Mouse (Mus musculus) cerebellum, postnatal 4 days (tissue): ENCODE results near the gene Cfd.

Experiments
- DNase-seq, 2 experiments: peaks; one replicate each; pipeline ENCODE4 v3.0.0; 2022; ENCODE audit warnings: low spot score in 2 of 2, mixed read lengths in 1 of 2

Gene Cfd

GRCm38 (mm10) chr10:79886054-79886453 lies 4.6 kb upstream of the Cfd start, which contains the start of gene Elane:
Gene Elane (plus strand): TSS chr10:79886247.
- no peak for DNase-seq

DNA sequence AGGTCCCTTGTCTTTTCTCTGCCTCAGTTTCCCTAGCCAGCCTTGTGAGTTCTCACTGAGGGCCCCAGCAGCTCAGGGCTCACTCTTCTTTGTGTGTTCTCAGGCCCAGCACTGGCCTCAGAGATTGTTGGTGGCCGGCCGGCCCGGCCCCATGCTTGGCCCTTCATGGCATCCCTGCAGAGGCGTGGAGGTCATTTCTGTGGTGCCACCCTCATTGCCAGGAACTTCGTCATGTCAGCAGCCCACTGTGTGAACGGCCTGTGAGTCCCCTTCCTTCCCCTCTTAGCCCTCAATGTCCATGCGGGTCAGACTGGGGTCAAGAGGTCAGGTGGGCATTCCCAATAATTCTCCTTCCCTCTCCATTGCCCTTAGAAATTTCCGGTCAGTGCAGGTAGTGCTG lies 4.0 kb upstream of the Cfd start:
- DNase-seq = no peak

GRCm38 (mm10) chr10:79889386-79889785 lies 1.3 kb upstream of the Cfd start:
- no peak for DNase-seq

DNA sequence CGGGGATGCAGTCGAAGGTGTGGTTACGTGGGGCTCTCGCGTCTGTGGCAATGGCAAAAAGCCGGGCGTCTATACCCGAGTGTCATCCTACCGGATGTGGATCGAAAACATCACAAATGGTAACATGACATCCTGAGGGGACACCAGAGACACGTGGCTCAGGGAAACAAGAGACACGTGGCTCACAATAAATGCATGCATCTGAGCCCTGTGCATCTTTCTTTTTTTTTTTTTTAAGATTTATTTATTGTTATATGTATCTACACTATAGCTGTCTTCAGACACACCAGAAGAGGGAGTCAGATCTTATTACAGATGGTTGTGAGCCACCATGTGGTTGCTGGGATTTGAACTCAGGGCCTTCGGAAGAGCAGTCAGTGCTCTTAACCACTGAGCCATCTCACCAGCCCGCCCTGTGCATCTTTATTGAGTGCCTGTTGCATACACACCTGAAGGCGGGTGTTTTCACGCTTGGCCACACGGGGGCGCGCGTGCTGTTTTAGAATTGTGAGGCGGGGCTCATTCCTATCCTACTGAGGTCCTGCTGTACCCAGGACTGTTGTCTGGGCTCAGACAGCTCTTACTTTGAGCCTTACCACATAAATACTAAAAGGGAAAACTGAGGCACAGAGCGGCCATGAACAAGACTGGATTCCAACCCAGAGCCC lies 1.9 kb downstream of the Cfd start:
- DNase-seq = peak; percentile 75 to 82

- DNase-seq = no peak
Observed at GRCm38 (mm10) chr10:79896306-79896705, 5.7 kb downstream of the Cfd start.

DNA sequence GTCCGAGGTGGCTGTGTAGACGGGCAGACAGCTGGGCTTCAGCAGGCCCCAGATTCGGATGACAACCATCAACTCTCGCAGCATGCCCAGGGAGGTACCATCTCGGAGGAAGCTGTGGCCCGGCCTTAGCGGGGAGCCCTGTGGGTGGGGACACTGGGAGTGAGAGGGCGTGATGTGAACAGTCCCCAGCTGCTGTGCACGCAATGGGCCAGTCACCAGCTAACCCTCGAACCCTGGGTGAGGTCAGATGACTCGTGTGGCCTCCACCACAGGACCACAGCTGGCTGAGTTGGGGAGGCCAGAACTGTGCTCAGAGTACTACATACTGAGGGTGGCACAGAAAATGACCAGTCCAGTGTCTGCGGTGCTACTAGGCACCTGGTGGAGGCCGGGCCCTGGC lies 6.2 kb downstream of the Cfd start:
- no peak for DNase-seq

- no peak for DNase-seq
Observed at GRCm38 (mm10) chr10:79897316-79898245, 6.9 kb downstream of the Cfd start.

DNA sequence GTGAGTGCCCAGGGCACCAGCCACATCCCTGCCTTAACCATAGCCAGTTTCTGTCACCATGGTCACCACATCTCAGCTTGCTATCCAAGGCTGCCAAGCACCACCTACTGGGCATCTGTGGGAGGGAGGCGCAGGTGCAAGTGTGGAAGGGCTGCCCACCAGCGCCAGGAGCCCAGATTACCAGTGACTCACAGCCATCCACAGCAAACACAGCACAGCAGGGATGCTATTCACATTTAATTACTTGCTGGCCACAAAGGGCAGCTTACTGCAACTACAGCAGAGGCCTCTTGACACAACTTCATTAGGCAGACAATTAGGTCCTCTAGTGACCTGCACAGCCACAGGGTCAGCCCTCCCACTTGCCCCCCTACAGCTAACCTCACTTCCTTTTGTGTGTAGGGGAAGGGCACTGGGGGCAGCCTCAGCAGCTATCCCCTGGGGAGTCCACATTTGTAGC lies 10.3 kb downstream of the Cfd start:
- peak in 1 of 2 experiments; percentile 56 for DNase-seq

DNA sequence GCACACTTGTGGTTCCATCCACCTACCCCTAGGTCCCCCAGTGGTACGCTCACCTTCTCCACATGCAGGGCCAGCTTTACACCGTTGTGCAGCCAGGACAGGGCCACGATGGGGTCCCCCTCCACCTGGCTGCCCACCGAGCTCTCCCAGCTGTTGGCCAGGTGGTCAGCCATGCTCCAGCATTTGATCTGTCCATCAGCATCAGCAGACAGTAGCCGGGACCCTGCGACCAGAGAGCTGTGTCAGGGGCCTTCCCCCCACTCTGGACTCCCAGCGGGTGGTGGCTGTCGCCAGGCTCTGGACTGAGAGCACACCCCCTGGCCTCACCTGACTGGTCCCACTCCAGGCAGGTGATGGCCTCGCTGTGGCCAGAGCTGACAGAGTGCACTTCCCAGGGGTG lies 16.1 kb downstream of the Cfd start:
- no peak for DNase-seq

DNA sequence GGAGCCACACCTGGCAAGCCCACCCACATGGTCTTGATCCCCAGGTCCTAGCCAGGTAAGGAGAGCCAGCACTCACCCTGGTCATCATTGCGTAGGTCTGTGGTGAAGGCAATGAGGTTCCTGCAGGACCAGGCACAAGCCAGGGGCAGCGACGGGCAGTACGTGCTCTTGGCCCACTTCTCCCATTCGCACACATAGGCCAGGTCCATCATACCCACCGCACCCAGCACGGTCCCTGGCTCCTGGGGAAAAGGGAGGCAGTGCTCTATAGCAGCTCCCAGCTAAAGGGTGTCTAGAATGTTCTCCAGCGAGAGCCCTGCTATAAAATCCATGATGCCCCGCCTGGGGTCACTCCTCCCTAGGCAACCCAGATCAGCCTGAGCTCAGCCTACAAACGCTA lies 16.8 kb downstream of the Cfd start:
- no peak for DNase-seq

- peak; percentile 81 to 90 for DNase-seq
Observed at GRCm38 (mm10) chr10:79908167-79909091, 17.8 kb downstream of the Cfd start, which contains the start of gene Med16. Gene Med16 (minus strand): TSS chr10:79908923.

GRCm38 (mm10) chr10:79909092-79909922 lies 18.7 kb downstream of the Cfd start:
- no peak for DNase-seq

DNA sequence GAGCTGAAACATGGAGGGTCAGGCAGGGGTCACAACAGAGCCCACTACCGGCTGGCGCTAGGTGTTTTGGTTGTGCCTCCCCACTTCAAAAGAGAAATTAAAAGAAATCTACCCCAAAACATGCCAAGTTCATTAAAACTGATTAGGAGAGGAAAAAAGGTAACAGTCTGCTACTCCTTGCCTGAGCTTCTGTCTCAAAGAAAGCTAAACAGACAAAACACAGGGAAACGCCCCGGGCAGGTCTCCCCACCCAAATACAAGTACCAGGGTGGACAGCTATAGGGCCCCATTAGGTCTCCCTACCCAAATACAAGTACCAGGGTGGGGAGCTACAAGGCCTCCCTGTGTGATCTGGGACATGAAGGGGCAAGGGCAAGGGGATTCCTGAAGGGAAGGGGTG lies 19.9 kb downstream of the Cfd start, which contains the start of gene Gm26602:
TSS of gene Gm26602 (plus strand) at position 301 of the 400 bp plus-strand sequence.
- DNase-seq = no peak

DNA sequence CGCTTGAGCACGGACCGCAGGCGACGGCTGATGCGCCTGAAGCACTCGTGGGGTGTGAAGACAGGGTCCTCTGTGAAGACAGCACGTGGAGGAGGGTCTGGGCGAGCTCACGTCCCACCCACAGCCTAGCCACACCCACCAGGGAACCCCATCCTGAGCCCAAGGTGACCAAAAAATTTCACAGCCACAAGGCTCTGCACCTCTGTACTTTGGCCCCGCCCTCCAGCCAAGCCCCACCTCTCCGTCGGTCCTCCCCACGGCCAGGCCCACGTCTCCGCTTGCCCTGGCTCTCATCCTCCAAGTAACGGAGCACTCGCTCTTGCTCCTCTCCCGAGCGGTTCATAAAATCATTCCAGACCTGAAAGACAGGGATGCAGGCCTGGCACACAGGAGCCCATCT lies 21.8 kb downstream of the Cfd start:
- DNase-seq = no peak

- DNase-seq = no peak
Observed at GRCm38 (mm10) chr10:79914131-79914947, 23.7 kb downstream of the Cfd start.

DNA sequence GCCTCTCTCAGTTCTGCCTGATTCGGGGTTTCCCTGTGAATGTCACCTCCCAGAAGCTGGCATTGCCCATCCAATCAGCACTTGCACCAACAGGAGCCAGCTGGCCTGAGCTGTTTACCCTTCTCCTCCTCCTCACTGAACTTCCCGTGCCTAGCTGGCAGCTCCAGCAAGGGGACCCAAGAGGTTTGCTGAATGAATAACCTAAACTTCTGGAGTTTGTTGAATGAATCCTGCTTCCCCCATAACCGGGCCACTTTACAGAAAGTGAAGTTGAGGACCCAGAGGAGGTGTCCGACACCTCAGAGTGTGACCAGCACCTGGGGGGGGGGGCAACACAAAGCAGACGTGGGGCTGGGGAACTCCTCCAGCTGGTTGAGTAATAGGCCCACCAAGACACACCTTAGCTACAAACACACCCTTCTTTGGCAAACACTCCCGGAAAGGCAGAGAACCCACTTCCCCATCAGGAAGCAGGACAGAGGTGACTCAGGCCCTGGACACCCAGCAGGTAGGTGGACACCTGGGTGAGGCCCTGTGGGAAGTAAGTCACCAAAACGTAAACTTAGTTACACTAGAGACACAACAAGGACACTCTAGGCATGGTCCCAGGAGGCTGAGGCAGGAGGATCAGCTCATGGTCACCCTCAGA lies 24.4 kb downstream of the Cfd start:
- DNase-seq = no peak

DNA sequence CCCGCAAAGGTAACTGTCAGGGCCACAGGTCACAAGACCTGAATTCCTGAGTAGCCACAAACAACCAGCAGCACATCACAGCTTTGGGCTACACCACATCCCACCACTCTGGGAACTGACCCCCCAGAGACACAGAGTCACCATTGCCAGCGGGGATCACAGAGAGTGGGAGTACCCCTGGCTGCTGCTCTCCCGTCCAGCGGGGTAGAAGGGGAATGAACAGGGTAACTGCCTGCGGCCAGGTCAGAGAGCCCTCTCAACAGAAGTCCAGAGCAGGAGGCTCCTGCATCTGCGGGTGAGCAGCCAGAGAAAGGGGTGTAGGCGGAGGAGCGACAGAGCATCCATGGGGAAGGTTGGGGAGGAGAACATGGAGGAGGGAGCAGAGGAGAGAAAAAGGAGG lies 25.4 kb downstream of the Cfd start:
- DNase-seq = no peak

DNA sequence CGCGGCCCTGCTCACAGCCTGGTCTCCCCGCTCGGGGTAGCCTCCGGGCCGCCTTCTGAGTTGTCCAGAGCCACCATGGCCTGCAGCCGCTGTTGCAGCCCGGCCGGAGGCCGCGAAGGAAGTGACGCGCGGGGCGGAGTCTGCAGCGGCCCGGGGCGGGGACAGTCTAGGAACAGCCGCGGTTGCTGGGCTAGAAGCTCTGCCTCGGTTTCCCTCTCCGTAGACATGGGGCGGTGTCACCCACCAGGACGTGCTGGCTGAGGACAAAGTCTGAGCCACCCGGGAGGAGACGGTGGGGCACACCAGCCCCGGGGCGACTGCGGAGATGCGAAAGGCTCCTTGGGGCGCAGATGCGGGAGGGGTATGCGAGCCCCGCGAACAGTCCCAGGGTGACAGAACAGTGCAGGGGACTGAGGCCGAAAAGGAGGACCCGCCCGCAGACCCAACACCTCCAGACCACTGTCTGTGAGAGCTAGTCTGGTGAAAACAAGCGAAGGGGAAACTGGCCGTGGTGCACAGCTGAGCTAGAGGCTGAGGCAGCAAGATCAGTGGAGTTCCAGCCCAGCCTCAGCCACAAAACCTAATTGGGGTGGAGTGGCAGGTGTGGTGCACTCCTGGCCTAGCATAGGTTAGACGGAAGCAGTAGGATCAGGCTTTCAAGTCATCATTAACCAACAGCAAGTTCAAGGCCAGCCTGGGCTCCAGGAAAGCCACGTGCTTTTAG lies 26.3 kb downstream of the Cfd start, which contains the start of gene Kiss1r:
TSS of gene Kiss1r (plus strand) at position 164 of the 724 bp plus-strand sequence.
- peak; percentile 71 to 80 for DNase-seq
